Mouse (Mus musculus): ENCODE data around the gene Gm3404.
"Not testable (repeated sequence)": the region's sequence is repeated elsewhere in the genome, so short reads cannot be mapped to it uniquely, and the experiment has no call there.

DNA sequence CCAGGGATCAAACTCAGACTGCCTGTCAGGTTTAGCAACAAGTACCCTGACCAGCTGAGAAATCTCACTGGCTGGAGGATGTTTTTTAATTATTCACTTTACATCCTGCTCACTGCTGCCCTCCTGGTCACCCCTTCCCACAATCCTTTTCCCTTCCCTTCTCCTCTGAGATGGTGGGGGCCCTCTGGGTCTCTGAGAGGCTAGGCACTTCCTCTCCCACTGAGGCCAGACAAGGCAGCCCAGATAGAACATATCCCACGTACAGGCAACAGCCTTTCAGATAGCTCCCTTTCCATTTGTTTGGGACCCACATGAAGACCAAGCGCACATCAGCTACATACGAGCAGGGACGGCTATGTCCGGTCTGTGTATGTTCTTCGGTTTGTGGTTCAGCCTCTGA lies 44.6 kb downstream of the Gm3404 start:
- TF ChIP-seq CTCF, POLR2A (IDR thresholded peaks at IDR 0.05; ENCODE audit: extremely low read depth, insufficient read depth, low read length): not testable (repeated sequence)
